Mouse (Mus musculus) gastrocnemius, postnatal 14 days (tissue): ENCODE measurements around the gene Slc25a11. TPM values are rescaled to one million over a fixed set of nuclear protein-coding genes. Genes with fewer than 3 reads are reported as not detected.
A peak's percentile ranks its signal among the peaks of the same experiment; 100 is the strongest.

Experiments
- DNase-seq: peaks from one replicate; pipeline ENCODE4 v3.0.0; 2021; ENCODE audit warnings: mixed read lengths
- intact Hi-C: fragments of 180-260 bp; cut with DNase I; formaldehyde crosslinking; loops from one replicate; pipeline ENCODE4 v1.15.1; 2025; ENCODE audit warnings: low total_unique reads
- long read RNA-seq, 2 experiments: library from polyadenylated mRNA; stranded (forward); transcript quantifications; one replicate each; pipeline ENCODE4 v2.0.0; 2021
- total RNA-seq, 2 experiments: library from RNA; stranded (reverse); gene quantifications; 2 replicates each; pipeline ENCODE4 v1.2.3; 2021

The Slc25a11 gene
- total RNA-seq: 100 to 1,000 TPM; 278 to 315 TPM
- long read RNA-seq, experiment 1, transcript Slc25a11-201 (8 exons, 1,711 nt): major isoform, 524 of 557 reads
- long read RNA-seq, experiment 1, partial matches to known transcripts: 14 of 557 reads
- long read RNA-seq, experiment 1, other reads (novel, unspliced or antisense): 19 of 557 reads
- long read RNA-seq, experiment 2, transcript Slc25a11-201 (8 exons, 1,711 nt): major isoform, 560 of 595 reads
- long read RNA-seq, experiment 2, partial matches to known transcripts: 12 of 595 reads
- long read RNA-seq, experiment 2, other reads (novel, unspliced or antisense): 23 of 595 reads

GRCm38 (mm10) chr11:70646691-70647650 lies at the start of gene Slc25a11, which contains the start of gene Rnf167:
Gene Slc25a11 (minus strand): TSS chr11:70647479.
Gene Rnf167 (plus strand): TSS chr11:70647235.
- intact Hi-C loops: no loop called here
- DNase-seq: peak; percentile 96

- intact Hi-C loops: no loop called here
- DNase-seq: no peak
Observed at GRCm38 (mm10) chr11:70693504-70693903, 46.2 kb upstream of the Slc25a11 start.

GRCm38 (mm10) chr11:70689578-70689977 lies 42.3 kb upstream of the Slc25a11 start:
- no peak for DNase-seq
- intact Hi-C loops: no loop called here

- DNase-seq: no peak
- intact Hi-C loops: no loop called here
Observed at GRCm38 (mm10) chr11:70688372-70688771, 41.1 kb upstream of the Slc25a11 start.

- intact Hi-C loops: no loop called here
- DNase-seq: peak; percentile 92
Observed at GRCm38 (mm10) chr11:70687601-70688199, 40.4 kb upstream of the Slc25a11 start, which contains the start of gene Camta2. Gene Camta2 (minus strand): TSS chr11:70688105.

GRCm38 (mm10) chr11:70686901-70687566 lies 39.8 kb upstream of the Slc25a11 start:
- intact Hi-C loops: no loop called here
- DNase-seq: no peak

GRCm38 (mm10) chr11:70683640-70684039 lies 36.4 kb upstream of the Slc25a11 start:
- no peak for DNase-seq
- intact Hi-C loops: loop anchor here (5.0 kb wide), 1 partner anchor 74 kb away; no protein-coding TSS in a partner anchor

- DNase-seq: no peak
- intact Hi-C loops: loop anchor here (5.0 kb wide), 1 partner anchor 75 kb away; no protein-coding TSS in a partner anchor
Observed at GRCm38 (mm10) chr11:70681897-70682581, 34.8 kb upstream of the Slc25a11 start.

- DNase-seq: no peak
- intact Hi-C loops: loop anchor here (5.0 kb wide), 1 partner anchor 76 kb away; no protein-coding TSS in a partner anchor
Observed at GRCm38 (mm10) chr11:70681170-70681569, 33.9 kb upstream of the Slc25a11 start.

- DNase-seq: no peak
- intact Hi-C loops: loop anchor here (5.0 kb wide), 1 partner anchor 77 kb away; no protein-coding TSS in a partner anchor
Observed at GRCm38 (mm10) chr11:70679894-70680293, 32.6 kb upstream of the Slc25a11 start.

GRCm38 (mm10) chr11:70679361-70679760 lies 32.1 kb upstream of the Slc25a11 start:
- no peak for DNase-seq
- intact Hi-C loops: no loop called here

- DNase-seq: no peak
- intact Hi-C loops: no loop called here
Observed at GRCm38 (mm10) chr11:70678576-70678975, 31.3 kb upstream of the Slc25a11 start.

- no peak for DNase-seq
- intact Hi-C loops: no loop called here
Observed at GRCm38 (mm10) chr11:70678092-70678491, 30.8 kb upstream of the Slc25a11 start.

GRCm38 (mm10) chr11:70674501-70674900 lies 27.2 kb upstream of the Slc25a11 start:
- DNase-seq: no peak

GRCm38 (mm10) chr11:70674014-70674413 lies 26.7 kb upstream of the Slc25a11 start:
- intact Hi-C loops: no loop called here
- no peak for DNase-seq

More at GRCm38 (mm10) chr11:70674501-70674900, 27.2 kb upstream of the Slc25a11 start:
- intact Hi-C loops: no loop called here

GRCm38 (mm10) chr11:70671333-70672047 lies 24.2 kb upstream of the Slc25a11 start:
- DNase-seq: no peak
- intact Hi-C loops: no loop called here

GRCm38 (mm10) chr11:70670483-70670882 lies 23.2 kb upstream of the Slc25a11 start:
- DNase-seq: no peak
- intact Hi-C loops: no loop called here
